Mouse (Mus musculus): Measurements from ENCODE around the gene Tom1l2. TPM values are rescaled to one million over a fixed set of nuclear protein-coding genes. Genes with fewer than 3 reads are reported as not detected.

Gene Tom1l2
- polyA plus RNA-seq, 1 experiment: 213 TPM

GRCm38 (mm10) chr11:60301588-60302208 is 51.0 kb downstream of the Tom1l2 start:
- Histone ChIP-seq H3K4me3 (ENCODE audit: insufficient read depth, low read length) (no peak overlapping the region), H3K4me1 (ENCODE audit: control insufficient read depth, insufficient read depth, low read length) (peaks cover 29% of the 10 kb centered on the region), H3K27ac (ENCODE audit: insufficient read depth, low read length) (peak overlapping the region; percentile 45)
- no peak for TF ChIP-seq CTCF (IDR thresholded peaks at IDR 0.05; ENCODE audit: extremely low read depth, insufficient read depth, low read length)
- TF ChIP-seq POLR2A (IDR thresholded peaks at IDR 0.05; ENCODE audit: extremely low read depth, insufficient read depth, low read length): no peak

GRCm38 (mm10) chr11:60300318-60300717 is 52.4 kb downstream of the Tom1l2 start:
- H3K4me1 ChIP-seq (ENCODE audit: control insufficient read depth, insufficient read depth, low read length): peaks cover 33% of the 10 kb centered on the region
- 0 out of 2 replicates have a peak overlapping the region, but pooled peaks have one; percentile 48 for H3K27ac ChIP-seq (ENCODE audit: insufficient read depth, low read length)
- no peak overlapping the region for H3K4me3 ChIP-seq (ENCODE audit: insufficient read depth, low read length)
- TF ChIP-seq CTCF (IDR thresholded peaks at IDR 0.05; ENCODE audit: extremely low read depth, insufficient read depth, low read length): no peak
- no peak for TF ChIP-seq POLR2A (IDR thresholded peaks at IDR 0.05; ENCODE audit: extremely low read depth, insufficient read depth, low read length)

GRCm38 (mm10) chr11:60297772-60298171 is 54.9 kb downstream of the Tom1l2 start:
- Histone ChIP-seq H3K27ac (ENCODE audit: insufficient read depth, low read length) (no peak overlapping the region), H3K4me3 (ENCODE audit: insufficient read depth, low read length) (no peak overlapping the region), H3K4me1 (ENCODE audit: control insufficient read depth, insufficient read depth, low read length) (peaks cover 42% of the 10 kb centered on the region)
- TF ChIP-seq POLR2A (IDR thresholded peaks at IDR 0.05; ENCODE audit: extremely low read depth, insufficient read depth, low read length): no peak
- TF ChIP-seq CTCF (IDR thresholded peaks at IDR 0.05; ENCODE audit: extremely low read depth, insufficient read depth, low read length): no peak

GRCm38 (mm10) chr11:60294630-60295313 is 57.9 kb downstream of the Tom1l2 start:
- Histone ChIP-seq H3K4me1 (ENCODE audit: control insufficient read depth, insufficient read depth, low read length) (peaks cover 28% of the 10 kb centered on the region), H3K4me3 (ENCODE audit: insufficient read depth, low read length) (no peak overlapping the region), H3K27ac (ENCODE audit: insufficient read depth, low read length) (peak overlapping the region; percentile 47)
- TF ChIP-seq POLR2A (IDR thresholded peaks at IDR 0.05; ENCODE audit: extremely low read depth, insufficient read depth, low read length) (no peak), CTCF (IDR thresholded peaks at IDR 0.05; ENCODE audit: extremely low read depth, insufficient read depth, low read length) (no peak)

- peak overlapping the region; percentile 47 for H3K27ac ChIP-seq (ENCODE audit: insufficient read depth, low read length)
- no peak overlapping the region for H3K4me3 ChIP-seq (ENCODE audit: insufficient read depth, low read length)
- H3K4me1 ChIP-seq (ENCODE audit: control insufficient read depth, insufficient read depth, low read length): peaks cover 28% of the 10 kb centered on the region
- no peak for TF ChIP-seq CTCF (IDR thresholded peaks at IDR 0.05; ENCODE audit: extremely low read depth, insufficient read depth, low read length)
Measured at GRCm38 (mm10) chr11:60293683-60294629, 58.7 kb downstream of the Tom1l2 start.

GRCm38 (mm10) chr11:60292718-60293117 is 60.0 kb downstream of the Tom1l2 start:
- TF ChIP-seq POLR2A (IDR thresholded peaks at IDR 0.05; ENCODE audit: extremely low read depth, insufficient read depth, low read length) (no peak), CTCF (IDR thresholded peaks at IDR 0.05; ENCODE audit: extremely low read depth, insufficient read depth, low read length) (peak; percentile 75)
- no peak overlapping the region for H3K4me3 ChIP-seq (ENCODE audit: insufficient read depth, low read length)
- H3K4me1 ChIP-seq (ENCODE audit: control insufficient read depth, insufficient read depth, low read length): peaks cover 24% of the 10 kb centered on the region
- 0 out of 2 replicates have a peak overlapping the region, but pooled peaks have one; percentile 18 for H3K27ac ChIP-seq (ENCODE audit: insufficient read depth, low read length)

- TF ChIP-seq POLR2A (IDR thresholded peaks at IDR 0.05; ENCODE audit: extremely low read depth, insufficient read depth, low read length): no peak
- Histone ChIP-seq H3K4me1 (ENCODE audit: control insufficient read depth, insufficient read depth, low read length) (peaks cover 15% of the 10 kb centered on the region), H3K27ac (ENCODE audit: insufficient read depth, low read length) (no peak overlapping the region), H3K4me3 (ENCODE audit: insufficient read depth, low read length) (no peak overlapping the region)
Measured at GRCm38 (mm10) chr11:60288980-60289379, 63.7 kb downstream of the Tom1l2 start.

GRCm38 (mm10) chr11:60286311-60286710 is 66.4 kb downstream of the Tom1l2 start:
- TF ChIP-seq POLR2A (IDR thresholded peaks at IDR 0.05; ENCODE audit: extremely low read depth, insufficient read depth, low read length) (no peak), CTCF (IDR thresholded peaks at IDR 0.05; ENCODE audit: extremely low read depth, insufficient read depth, low read length) (no peak)
- no peak overlapping the region for H3K27ac ChIP-seq (ENCODE audit: insufficient read depth, low read length)
- peaks cover 9% of the 10 kb centered on the region for H3K4me1 ChIP-seq (ENCODE audit: control insufficient read depth, insufficient read depth, low read length)
- H3K4me3 ChIP-seq (ENCODE audit: insufficient read depth, low read length): no peak overlapping the region
